Mouse (Mus musculus) c-Kit-negative CD71-positive TER-119-positive erythroid progenitor cells, embryonic 14.5 days (primary cell): ENCODE measurements at regions not wholly inside any gene's neighbourhood (a gene's known extent, or its start where the extent isn't known, plus 50 kb on each side); places are given as distances from the start of the nearest gene placed in this dataset.
"Not testable (repeated sequence)": the region's sequence is repeated elsewhere in the genome, so short reads cannot be mapped to it uniquely, and the experiment has no call there.

ENCODE experiments used
- DNase-seq: peaks from one replicate; pipeline ENCODE4 v3.0.0-alpha.2; 2013; ENCODE audit warnings: low read depth, low spot score

DNA sequence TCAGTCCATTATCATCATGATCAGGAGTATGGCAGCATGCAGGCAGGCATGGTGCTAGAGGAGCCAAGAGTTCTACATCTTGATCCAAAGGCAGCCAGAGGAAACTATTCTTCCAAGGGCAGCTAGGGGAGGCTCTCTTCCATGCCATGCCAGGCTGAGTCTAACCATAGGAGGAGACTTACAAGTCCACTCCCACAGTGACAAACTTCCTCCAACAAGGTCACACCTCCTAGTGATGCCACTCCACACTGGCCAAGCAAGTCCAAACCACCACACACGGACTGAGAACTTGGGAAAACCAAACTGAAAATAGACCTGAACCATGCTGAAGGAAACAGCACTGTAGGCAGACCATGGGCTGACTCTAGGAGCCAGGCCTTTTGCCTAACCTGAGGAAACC, 197.4 kb downstream of the Prex1 start:
- no peak for DNase-seq

DNA sequence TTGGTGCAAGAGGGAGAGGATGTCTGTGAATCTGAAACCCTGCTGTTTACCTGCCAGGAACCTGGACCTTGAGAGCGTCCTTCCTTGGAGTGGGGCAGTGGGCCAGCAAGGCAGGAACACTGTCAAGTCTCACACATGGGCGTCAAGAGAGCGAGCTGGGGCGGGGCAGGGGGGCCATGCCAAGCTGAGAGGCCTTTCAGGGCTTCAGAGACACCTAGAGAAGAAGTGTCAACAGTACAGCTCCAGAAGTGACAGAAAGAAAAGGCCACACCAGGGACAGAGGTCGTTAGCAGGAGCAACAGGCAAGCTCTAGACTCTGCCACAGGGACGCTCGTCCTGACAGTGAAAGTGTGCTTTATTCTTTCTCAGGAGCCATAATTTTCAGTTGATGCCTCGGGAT, 199.0 kb downstream of the Prex1 start:
- DNase-seq: no peak

DNA sequence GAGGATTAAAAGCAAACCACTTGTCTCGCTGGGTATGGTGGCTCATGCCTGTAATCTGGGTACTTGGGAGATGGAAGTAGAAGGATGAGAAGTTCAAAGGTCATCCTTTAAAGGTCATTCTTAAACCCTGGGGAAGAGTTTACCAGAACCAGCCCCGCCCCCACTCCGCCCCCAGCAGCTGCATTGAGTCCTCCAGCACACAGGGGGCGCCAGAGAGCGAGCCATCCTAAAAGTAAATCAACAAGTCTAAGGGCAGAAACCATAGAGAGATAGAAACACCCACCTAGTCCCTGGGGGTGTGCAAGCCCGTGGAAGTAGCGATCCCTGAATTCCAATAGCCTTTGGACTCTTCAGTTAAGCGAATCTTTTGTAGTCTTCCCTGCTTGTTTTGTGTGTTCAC, 201.1 kb downstream of the Prex1 start:
- no peak for DNase-seq

DNA sequence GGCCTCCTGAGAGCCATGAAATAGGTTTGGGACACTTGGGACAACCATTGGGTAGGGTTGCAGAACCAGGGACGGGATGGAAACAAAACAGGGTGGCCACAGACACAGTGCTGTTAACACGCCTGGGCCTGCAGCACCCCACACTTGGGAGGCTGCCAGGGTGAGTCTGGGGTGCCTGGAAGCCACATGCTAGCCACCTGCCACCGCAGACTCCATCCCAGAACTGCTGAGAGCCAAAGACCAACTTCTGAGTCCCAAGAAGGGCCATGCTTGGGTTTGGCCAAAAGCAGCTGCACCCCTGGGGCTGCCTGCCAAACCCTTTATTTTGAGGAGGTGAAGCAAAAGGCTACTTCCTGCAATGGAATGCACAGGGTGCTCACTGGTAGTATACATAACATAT, 202.2 kb downstream of the Prex1 start:
- not testable (repeated sequence) for DNase-seq

DNA sequence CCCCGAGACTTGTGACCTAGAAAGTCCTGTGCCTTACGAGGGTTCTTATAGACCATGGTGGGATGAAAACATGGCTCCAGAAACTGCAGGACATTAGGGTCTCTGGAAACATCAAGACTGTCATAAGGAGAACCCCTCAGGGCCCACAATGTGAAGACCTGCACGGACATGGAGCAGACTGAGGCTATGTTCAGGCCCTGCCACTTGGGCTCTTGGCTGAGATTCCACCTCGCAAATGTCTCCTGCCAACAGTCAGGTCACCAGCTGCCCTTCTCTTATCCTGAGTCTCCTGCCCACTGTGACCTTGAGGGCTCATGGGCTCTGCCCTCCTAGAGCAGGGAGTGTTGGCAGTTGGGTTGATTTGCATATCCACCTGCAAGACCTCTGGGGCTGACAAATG, 202.9 kb downstream of the Prex1 start:
- DNase-seq: no peak

GRCm38 (mm10) chr2:166509591-166509990, 204.0 kb downstream of the Prex1 start:
- DNase-seq: no peak

- DNase-seq: no peak
Measured at GRCm38 (mm10) chr2:166508656-166509420, 204.8 kb downstream of the Prex1 start.

- DNase-seq: no peak
Measured at GRCm38 (mm10) chr2:166505309-166505708, 208.3 kb downstream of the Prex1 start.

GRCm38 (mm10) chr2:166503666-166504065, 210.0 kb downstream of the Prex1 start:
- no peak for DNase-seq

DNA sequence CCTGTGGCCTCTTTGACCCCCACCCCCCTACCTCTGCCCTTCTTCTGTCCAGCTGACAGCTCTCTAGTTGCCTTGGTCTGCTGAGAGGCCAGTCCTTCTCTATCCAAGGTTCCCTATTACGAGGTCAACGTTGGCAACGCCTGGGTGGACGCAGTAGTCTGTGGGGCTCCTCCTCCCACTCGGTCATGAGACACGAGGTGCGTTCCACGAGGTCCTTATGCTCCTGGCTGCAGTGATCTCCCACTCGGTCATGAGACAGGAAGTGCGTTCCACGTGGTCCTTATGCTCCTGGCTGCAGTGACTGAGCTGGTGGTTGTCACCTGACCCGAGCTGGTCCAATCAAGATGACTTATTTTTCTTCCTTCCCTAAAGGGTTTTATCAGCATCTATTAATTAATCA, 220.7 kb downstream of the Prex1 start:
- DNase-seq: no peak

- no peak for DNase-seq
Measured at GRCm38 (mm10) chr2:166492421-166492820, 221.2 kb downstream of the Prex1 start.

GRCm38 (mm10) chr2:166491861-166492260, 221.8 kb downstream of the Prex1 start:
- DNase-seq: no peak

DNA sequence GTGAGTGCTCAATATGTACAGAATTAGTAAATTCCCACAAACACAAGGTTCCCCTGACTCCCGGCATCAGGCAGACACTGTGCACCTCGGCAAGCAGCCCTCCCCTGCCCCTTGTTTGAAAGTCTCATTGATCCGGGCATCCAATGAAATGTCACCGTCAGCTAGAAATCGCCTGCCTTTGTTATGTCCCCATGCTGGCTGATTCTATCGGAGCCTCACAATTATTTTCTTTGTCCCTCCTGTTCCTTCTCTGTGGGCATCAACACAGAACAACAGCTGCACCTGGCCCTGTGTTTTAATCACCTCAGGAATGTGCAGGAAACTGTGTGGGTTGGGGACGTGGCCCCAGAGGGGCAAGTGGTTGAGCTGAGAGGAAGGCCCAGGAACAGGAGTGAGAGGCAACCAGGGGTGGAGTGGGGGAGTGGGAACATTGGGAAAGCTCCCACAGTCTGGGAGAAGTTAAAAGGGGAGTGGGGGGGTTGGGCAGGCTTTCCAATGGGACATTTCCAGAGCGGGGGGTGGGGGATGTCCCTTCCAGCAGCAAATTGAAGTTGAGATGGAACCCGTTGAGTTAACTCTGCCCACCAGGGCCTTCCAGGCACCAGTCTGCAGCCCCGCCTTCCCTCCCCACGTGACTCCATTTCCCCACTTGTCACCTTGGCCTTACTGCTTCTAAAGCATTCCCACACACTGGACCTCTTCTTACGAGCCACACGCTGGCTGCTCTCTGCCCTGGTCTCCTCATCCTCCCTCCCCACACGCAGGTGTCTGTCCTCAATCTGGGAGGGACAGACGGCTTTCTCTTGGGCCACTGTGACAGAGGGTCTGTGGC, 224.4 kb downstream of the Prex1 start:
- no peak for DNase-seq

- no peak for DNase-seq
Measured at GRCm38 (mm10) chr2:166487688-166488087, 225.9 kb downstream of the Prex1 start.

DNA sequence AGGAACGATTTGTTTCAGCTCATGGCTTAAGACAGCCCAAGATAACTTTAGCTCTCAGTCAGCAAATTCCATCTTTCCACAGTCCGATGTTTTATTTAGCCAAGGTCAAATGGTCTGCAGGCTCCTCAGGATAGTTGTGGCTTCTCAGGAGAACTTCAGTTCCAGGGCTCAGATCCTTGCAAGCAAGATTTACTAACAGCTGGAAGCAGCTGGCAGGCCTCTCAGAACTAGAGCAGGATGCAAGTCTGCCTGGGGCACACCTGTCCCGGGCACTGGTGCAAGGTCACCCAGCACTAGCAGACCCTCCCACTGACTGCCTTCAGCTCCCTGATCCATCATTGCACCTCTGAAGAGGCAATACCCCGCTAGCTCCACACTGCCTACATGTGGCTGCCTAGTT, 227.8 kb downstream of the Prex1 start:
- no peak for DNase-seq

DNA sequence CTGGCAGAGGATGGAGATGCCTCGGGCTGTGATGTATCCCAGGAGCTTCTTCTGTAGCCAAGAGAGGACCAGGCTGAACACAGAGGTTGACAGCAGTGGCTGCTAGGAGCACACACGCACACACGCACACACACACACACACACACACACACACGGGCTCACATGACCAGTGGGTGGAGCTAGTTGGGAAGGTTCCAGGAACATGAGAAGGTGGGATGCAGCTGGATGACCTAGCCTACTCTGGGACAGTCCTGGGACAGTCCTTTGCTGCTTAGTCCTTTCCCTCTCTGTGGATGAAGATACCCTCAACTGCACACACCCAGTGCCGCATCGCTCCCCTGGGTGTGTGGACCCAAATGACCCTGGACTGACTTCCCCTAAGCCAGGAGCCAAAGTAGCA, 228.3 kb downstream of the Prex1 start:
- DNase-seq: no peak

- DNase-seq: no peak
Measured at GRCm38 (mm10) chr2:166483617-166484319, 229.9 kb downstream of the Prex1 start.

DNA sequence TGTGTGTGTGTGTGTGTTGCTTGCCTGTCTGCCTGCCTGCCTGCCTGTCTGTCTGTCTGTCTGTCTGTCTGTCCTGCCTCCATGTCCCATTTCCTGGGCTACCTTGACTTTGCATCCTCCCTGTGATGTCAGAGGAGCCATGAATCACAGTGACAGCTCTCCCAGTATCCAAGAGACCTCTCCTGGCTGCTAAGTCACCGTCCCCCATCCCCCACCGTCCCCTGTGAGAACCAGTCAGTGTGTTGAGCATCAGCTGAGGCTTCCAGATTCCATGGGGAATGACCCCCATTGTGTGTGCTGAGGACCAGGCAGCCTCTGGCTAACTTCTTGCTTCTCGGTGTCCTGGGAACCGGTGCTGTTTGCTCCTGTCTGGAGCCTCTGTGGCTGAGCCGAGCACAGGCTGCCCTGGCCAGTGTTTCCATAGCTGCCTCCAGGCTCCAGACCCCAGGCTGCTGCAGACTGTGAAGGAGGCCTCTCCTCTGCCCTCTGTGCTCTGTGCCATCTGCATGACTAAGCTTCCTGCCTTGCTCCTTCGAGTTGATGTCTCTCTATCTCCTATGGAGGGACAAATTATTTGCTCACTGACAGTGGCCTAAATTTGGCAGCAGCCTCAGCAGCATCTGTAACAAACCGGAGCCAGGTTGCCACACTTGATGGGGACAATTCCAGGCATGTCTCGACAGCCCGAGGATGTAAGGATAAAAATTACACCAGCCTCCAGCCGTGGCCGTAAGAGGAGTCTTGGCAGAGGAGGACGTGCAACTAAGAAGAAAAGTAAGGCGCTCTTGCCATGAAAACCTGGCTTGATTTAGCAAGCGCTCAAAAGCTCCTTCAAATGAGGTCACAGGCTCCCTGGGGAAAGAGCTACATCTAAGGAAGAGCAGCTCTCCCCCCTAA, 230.7 kb downstream of the Prex1 start:
- DNase-seq: no peak

- DNase-seq: no peak
Measured at GRCm38 (mm10) chr2:166481774-166482173, 231.9 kb downstream of the Prex1 start.

GRCm38 (mm10) chr2:166481362-166481761, 232.3 kb downstream of the Prex1 start:
- DNase-seq: no peak

- DNase-seq: no peak
Measured at GRCm38 (mm10) chr2:166480883-166481282, 232.7 kb downstream of the Prex1 start.
